Mouse (Mus musculus): ENCODE results near the gene Lamb3. TPM values are rescaled to one million over a fixed set of nuclear protein-coding genes. Genes with fewer than 3 reads are reported as not detected.

Lamb3 gene
- polyA plus RNA-seq, 1 experiment from 2014 or later: 0.97 TPM

GRCm38 (mm10) chr1:193229570-193229969 is 22.1 kb downstream of the Lamb3 start:
- no peak for DNase-seq (ENCODE audit: low spot score)
- Histone ChIP-seq H3K4me2 (ENCODE audit: low read depth, low read length) (no peak overlapping the region), H3K27me3 (ENCODE audit: control insufficient read depth, insufficient read depth, low read length) (no peaks in the 10 kb centered on the region), H3K4me1 (ENCODE audit: control insufficient read depth, insufficient read depth, low read length) (no peaks in the 10 kb centered on the region), H3K36me3 (replicated peaks; ENCODE audit: control insufficient read depth, insufficient read depth, low read depth, low read length) (no peaks in the 10 kb centered on the region), H3K27ac (replicated peaks; ENCODE audit: low read depth, low read length) (no peak overlapping the region), H3K9me3 (replicated peaks; ENCODE audit: control insufficient read depth, low read length) (no peaks in the 10 kb centered on the region), H3K9ac (replicated peaks; ENCODE audit: low read length) (no peak overlapping the region), H3K4me3 (ENCODE audit: low read depth, low read length) (no peak overlapping the region)
- 87% methylated on average over 5 of the region's 5 CpGs for WGBS
- ATAC-seq (replicated peaks; ENCODE audit: insufficient number of reproducible peaks, low FRiP score, low TSS enrichment, low read depth): no peak

- Histone ChIP-seq H3K9me3 (replicated peaks; ENCODE audit: control insufficient read depth, low read length) (no peaks in the 10 kb centered on the region), H3K27ac (replicated peaks; ENCODE audit: low read depth, low read length) (no peak overlapping the region), H3K4me1 (ENCODE audit: control insufficient read depth, insufficient read depth, low read length) (no peaks in the 10 kb centered on the region), H3K4me3 (ENCODE audit: low read depth, low read length) (no peak overlapping the region), H3K27me3 (ENCODE audit: control insufficient read depth, insufficient read depth, low read length) (no peaks in the 10 kb centered on the region), H3K9ac (replicated peaks; ENCODE audit: low read length) (no peak overlapping the region), H3K4me2 (ENCODE audit: low read depth, low read length) (no peak overlapping the region), H3K36me3 (replicated peaks; ENCODE audit: control insufficient read depth, insufficient read depth, low read depth, low read length) (no peaks in the 10 kb centered on the region)
- DNase-seq (ENCODE audit: low spot score) (no peak), ATAC-seq (replicated peaks; ENCODE audit: insufficient number of reproducible peaks, low FRiP score, low TSS enrichment, low read depth) (no peak)
- WGBS: 72% methylated on average over 3 of the region's 3 CpGs
Measured at GRCm38 (mm10) chr1:193230531-193230930, 23.0 kb downstream of the Lamb3 start.

- DNase-seq (ENCODE audit: low spot score): no peak
- WGBS: 62% methylated on average over 5 of the region's 5 CpGs
- no peak overlapping the region for H3K4me3 ChIP-seq (ENCODE audit: low read depth, low read length)
- no peaks in the 10 kb centered on the region for H3K4me1 ChIP-seq (ENCODE audit: control insufficient read depth, insufficient read depth, low read length)
- H3K9me3 ChIP-seq (replicated peaks; ENCODE audit: control insufficient read depth, low read length): no peaks in the 10 kb centered on the region
- H3K4me2 ChIP-seq (ENCODE audit: low read depth, low read length): no peak overlapping the region
- H3K9ac ChIP-seq (replicated peaks; ENCODE audit: low read length): no peak overlapping the region
- ATAC-seq (replicated peaks; ENCODE audit: insufficient number of reproducible peaks, low FRiP score, low TSS enrichment, low read depth): no peak
- no peak overlapping the region for H3K27ac ChIP-seq (replicated peaks; ENCODE audit: low read depth, low read length)
- H3K36me3 ChIP-seq (replicated peaks; ENCODE audit: control insufficient read depth, insufficient read depth, low read depth, low read length): no peaks in the 10 kb centered on the region
- H3K27me3 ChIP-seq (ENCODE audit: control insufficient read depth, insufficient read depth, low read length): no peaks in the 10 kb centered on the region
Measured at GRCm38 (mm10) chr1:193230935-193231334, 23.4 kb downstream of the Lamb3 start.

- H3K27ac ChIP-seq (replicated peaks; ENCODE audit: low read depth, low read length): no peak overlapping the region
- ATAC-seq (replicated peaks; ENCODE audit: insufficient number of reproducible peaks, low FRiP score, low TSS enrichment, low read depth) (no peak), DNase-seq (ENCODE audit: low spot score) (no peak)
- H3K4me3 ChIP-seq (ENCODE audit: low read depth, low read length): no peak overlapping the region
- 89% methylated on average over 2 of the region's 2 CpGs for WGBS
- no peaks in the 10 kb centered on the region for H3K27me3 ChIP-seq (ENCODE audit: control insufficient read depth, insufficient read depth, low read length)
- H3K4me2 ChIP-seq (ENCODE audit: low read depth, low read length): no peak overlapping the region
- H3K4me1 ChIP-seq (ENCODE audit: control insufficient read depth, insufficient read depth, low read length): no peaks in the 10 kb centered on the region
- H3K36me3 ChIP-seq (replicated peaks; ENCODE audit: control insufficient read depth, insufficient read depth, low read depth, low read length): no peaks in the 10 kb centered on the region
- H3K9ac ChIP-seq (replicated peaks; ENCODE audit: low read length): no peak overlapping the region
- H3K9me3 ChIP-seq (replicated peaks; ENCODE audit: control insufficient read depth, low read length): no peaks in the 10 kb centered on the region
Measured at GRCm38 (mm10) chr1:193232732-193233131, 25.2 kb downstream of the Lamb3 start.

GRCm38 (mm10) chr1:193234130-193234645 is 26.7 kb downstream of the Lamb3 start:
- H3K4me2 ChIP-seq (ENCODE audit: low read depth, low read length): no peak overlapping the region
- no peaks in the 10 kb centered on the region for H3K4me1 ChIP-seq (ENCODE audit: control insufficient read depth, insufficient read depth, low read length)
- 98% methylated on average over 2 of the region's 2 CpGs for WGBS
- H3K36me3 ChIP-seq (replicated peaks; ENCODE audit: control insufficient read depth, insufficient read depth, low read depth, low read length): no peaks in the 10 kb centered on the region
- no peak overlapping the region for H3K27ac ChIP-seq (replicated peaks; ENCODE audit: low read depth, low read length)
- H3K4me3 ChIP-seq (ENCODE audit: low read depth, low read length): no peak overlapping the region
- DNase-seq (ENCODE audit: low spot score): no peak
- no peak for ATAC-seq (replicated peaks; ENCODE audit: insufficient number of reproducible peaks, low FRiP score, low TSS enrichment, low read depth)
- H3K9ac ChIP-seq (replicated peaks; ENCODE audit: low read length): no peak overlapping the region
- no peaks in the 10 kb centered on the region for H3K9me3 ChIP-seq (replicated peaks; ENCODE audit: control insufficient read depth, low read length)
- no peaks in the 10 kb centered on the region for H3K27me3 ChIP-seq (ENCODE audit: control insufficient read depth, insufficient read depth, low read length)

- H3K9me3 ChIP-seq (replicated peaks; ENCODE audit: control insufficient read depth, low read length): no peaks in the 10 kb centered on the region
- no peak for DNase-seq (ENCODE audit: low spot score)
- H3K4me1 ChIP-seq (ENCODE audit: control insufficient read depth, insufficient read depth, low read length): no peaks in the 10 kb centered on the region
- H3K27me3 ChIP-seq (ENCODE audit: control insufficient read depth, insufficient read depth, low read length): no peaks in the 10 kb centered on the region
- H3K9ac ChIP-seq (replicated peaks; ENCODE audit: low read length): no peak overlapping the region
- 89% methylated on average over 7 of the region's 7 CpGs for WGBS
- no peak overlapping the region for H3K27ac ChIP-seq (replicated peaks; ENCODE audit: low read depth, low read length)
- H3K4me2 ChIP-seq (ENCODE audit: low read depth, low read length): no peak overlapping the region
- no peak for ATAC-seq (replicated peaks; ENCODE audit: insufficient number of reproducible peaks, low FRiP score, low TSS enrichment, low read depth)
- no peaks in the 10 kb centered on the region for H3K36me3 ChIP-seq (replicated peaks; ENCODE audit: control insufficient read depth, insufficient read depth, low read depth, low read length)
- H3K4me3 ChIP-seq (ENCODE audit: low read depth, low read length): no peak overlapping the region
Measured at GRCm38 (mm10) chr1:193234930-193235329, 27.4 kb downstream of the Lamb3 start.

- Histone ChIP-seq H3K4me1 (ENCODE audit: control insufficient read depth, insufficient read depth, low read length) (no peaks in the 10 kb centered on the region), H3K9me3 (replicated peaks; ENCODE audit: control insufficient read depth, low read length) (no peaks in the 10 kb centered on the region), H3K4me2 (ENCODE audit: low read depth, low read length) (no peak overlapping the region), H3K36me3 (replicated peaks; ENCODE audit: control insufficient read depth, insufficient read depth, low read depth, low read length) (no peaks in the 10 kb centered on the region), H3K4me3 (ENCODE audit: low read depth, low read length) (no peak overlapping the region), H3K9ac (replicated peaks; ENCODE audit: low read length) (no peak overlapping the region), H3K27ac (replicated peaks; ENCODE audit: low read depth, low read length) (no peak overlapping the region), H3K27me3 (ENCODE audit: control insufficient read depth, insufficient read depth, low read length) (no peaks in the 10 kb centered on the region)
- no peak for ATAC-seq (replicated peaks; ENCODE audit: insufficient number of reproducible peaks, low FRiP score, low TSS enrichment, low read depth)
- no peak for DNase-seq (ENCODE audit: low spot score)
- WGBS: 69% methylated on average over 4 of the region's 4 CpGs
Measured at GRCm38 (mm10) chr1:193238426-193238825, 30.9 kb downstream of the Lamb3 start.

- Histone ChIP-seq H3K4me1 (ENCODE audit: control insufficient read depth, insufficient read depth, low read length) (no peaks in the 10 kb centered on the region), H3K36me3 (replicated peaks; ENCODE audit: control insufficient read depth, insufficient read depth, low read depth, low read length) (no peaks in the 10 kb centered on the region), H3K9ac (replicated peaks; ENCODE audit: low read length) (no peak overlapping the region), H3K4me2 (ENCODE audit: low read depth, low read length) (no peak overlapping the region), H3K9me3 (replicated peaks; ENCODE audit: control insufficient read depth, low read length) (no peaks in the 10 kb centered on the region), H3K27me3 (ENCODE audit: control insufficient read depth, insufficient read depth, low read length) (no peaks in the 10 kb centered on the region), H3K27ac (replicated peaks; ENCODE audit: low read depth, low read length) (no peak overlapping the region), H3K4me3 (ENCODE audit: low read depth, low read length) (no peak overlapping the region)
- DNase-seq (ENCODE audit: low spot score) (no peak), ATAC-seq (replicated peaks; ENCODE audit: insufficient number of reproducible peaks, low FRiP score, low TSS enrichment, low read depth) (no peak)
- WGBS: 80% methylated on average over 4 of the region's 4 CpGs
Measured at GRCm38 (mm10) chr1:193241436-193241835, 33.9 kb downstream of the Lamb3 start.

All from embryonic facial prominence, embryonic 11.5 days (tissue).